Mouse (Mus musculus) cortical plate, adult 2 months (tissue): ENCODE measurements at regions not wholly inside any gene's neighbourhood (a gene's known extent, or its start where the extent isn't known, plus 50 kb on each side); places are given as distances from the start of the nearest gene placed in this dataset.

Source experiments
- CTCF ChIP-seq: fragments of 200-500 bp; IDR thresholded peaks from 2 replicates; pipeline ENCODE4 v1.5.1; 2011; ENCODE audit warnings: mild to moderate bottlenecking, control low read depth, low read length; ENCODE audit not compliant: insufficient read depth; ENCODE audit errors: extremely low read depth
- POLR2A ChIP-seq: fragments of 200-500 bp; IDR thresholded peaks from 2 replicates; pipeline ENCODE4 v1.6.1; 2011; ENCODE audit warnings: mild to moderate bottlenecking, low read length, control low read depth; ENCODE audit not compliant: insufficient read depth; ENCODE audit errors: extremely low read depth

DNA sequence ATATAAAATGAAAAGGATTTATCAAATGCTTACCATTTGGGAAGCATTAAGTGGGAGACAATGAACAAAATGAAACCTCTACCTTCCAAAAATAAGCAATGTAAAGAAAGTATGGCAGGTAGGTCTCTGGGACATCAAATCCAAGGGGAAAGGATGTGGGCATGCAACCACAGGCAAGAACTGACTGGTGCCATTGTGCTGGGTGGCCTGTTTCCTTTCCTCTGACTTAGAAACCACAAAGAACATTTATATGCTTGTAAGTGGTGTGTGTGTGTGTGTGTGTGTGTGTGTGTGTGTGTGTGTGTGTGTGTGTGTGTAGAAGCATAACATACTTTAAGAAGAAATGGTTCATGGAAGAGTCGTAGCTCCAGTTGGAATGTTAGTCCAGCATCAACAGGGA, 96.7 kb downstream of the Rpl36a-ps1 start:
- no peak for TF ChIP-seq CTCF
- no peak for TF ChIP-seq POLR2A
